In genomic region chrX:11523791-11524190, GRCm38 (mm10) we compare ENCODE assay signal across 32 mouse cellular contexts.
A peak's percentile ranks its signal among the peaks of the same experiment; 100 is the strongest.
DNase-seq lines count a peak whose midpoint lies in the region; ATAC-seq and TF ChIP-seq lines count a peak whose summit lies in the region.
"Had no signal": no experiment of that assay in that cellular context is flagged by ENCODE, and none has a peak within 500 bp of the region (broad histone marks: within the 10 kb centered on the region; RNA-seq: fewer than 3 reads in every experiment).

No protein-coding gene starts in this region.

- ATAC-seq in embryonic facial prominence, embryonic 11.5 days (replicated peaks; ENCODE audit: insufficient number of reproducible peaks, low FRiP score, low TSS enrichment, low read depth) = no peak
- peak; percentile 66; the same call in 1 of the 2 replicates for ATAC-seq in kidney, postnatal 0 days (replicated peaks; ENCODE audit: low FRiP score, low read depth)
- ATAC-seq in embryonic facial prominence, embryonic 14.5 days (ENCODE audit: low read depth) = peak; percentile 30; the same call in 1 of the 2 replicates
- no peak for ATAC-seq in megakaryocyte, adult 5-6 weeks (ENCODE audit: poor library complexity, severe bottlenecking)
- ATAC-seq: activated CD4-positive, CD25-positive, alpha-beta regulatory T cell, adult 4 months; forebrain, embryonic 13.5 days; inflammation-experienced regulatory T-cells, adult 6 months; liver, embryonic 12.5 days; liver, postnatal 0 days; lung, postnatal 0 days; midbrain, embryonic 15.5 days had no signal

- no peaks in the 10 kb centered on the region for H3K27me3 ChIP-seq in embryonic facial prominence, embryonic 11.5 days (ENCODE audit: control insufficient read depth, insufficient read depth, low read length)
- peaks cover 98% of the 10 kb centered on the region for H3K27me3 ChIP-seq in embryonic facial prominence, embryonic 10.5 days (replicated peaks; ENCODE audit: low read depth, poor library complexity, severe bottlenecking)
- H3K27me3 ChIP-seq in kidney, postnatal 0 days (ENCODE audit: insufficient read depth, low read length) = no peaks in the 10 kb centered on the region
- peaks cover 4% of the 10 kb centered on the region; the same call in 1 of the 2 replicates for H3K27me3 ChIP-seq in embryonic facial prominence, embryonic 14.5 days (replicated peaks; ENCODE audit: control insufficient read depth, insufficient read depth, low read length)
- H3K27me3 ChIP-seq: CH12.LX; liver, embryonic 12.5 days; midbrain, embryonic 15.5 days had no signal

- no peak for TF ChIP-seq CTCF in kidney, postnatal 0 days (IDR thresholded peaks at IDR 0.05; ENCODE audit: low read depth)

- no peaks in the 10 kb centered on the region for H3K9me3 ChIP-seq in embryonic facial prominence, embryonic 11.5 days (replicated peaks; ENCODE audit: control insufficient read depth, low read length)
- no peaks in the 10 kb centered on the region for H3K9me3 ChIP-seq in embryonic facial prominence, embryonic 10.5 days
- H3K9me3 ChIP-seq in kidney, postnatal 0 days (replicated peaks; ENCODE audit: low read length) = no peaks in the 10 kb centered on the region
- H3K9me3 ChIP-seq in embryonic facial prominence, embryonic 14.5 days (ENCODE audit: control insufficient read depth, low read length) = no peaks in the 10 kb centered on the region
- H3K9me3 ChIP-seq: forebrain, embryonic 13.5 days; hindbrain, embryonic 10.5 days; hindbrain, embryonic 15.5 days; liver, embryonic 12.5 days; midbrain, embryonic 10.5 days; midbrain, embryonic 15.5 days; neural tube, embryonic 15.5 days had no signal

- no peaks in the 10 kb centered on the region for H3K36me3 ChIP-seq in embryonic facial prominence, embryonic 11.5 days (replicated peaks; ENCODE audit: control insufficient read depth, insufficient read depth, low read depth, low read length)
- no peaks in the 10 kb centered on the region for H3K36me3 ChIP-seq in embryonic facial prominence, embryonic 10.5 days (replicated peaks)
- no peaks in the 10 kb centered on the region for H3K36me3 ChIP-seq in kidney, postnatal 0 days (ENCODE audit: insufficient read depth, low read length)
- H3K36me3 ChIP-seq in embryonic facial prominence, embryonic 14.5 days (ENCODE audit: control insufficient read depth, insufficient read depth, low read length) = no peaks in the 10 kb centered on the region
- H3K36me3 ChIP-seq: hindbrain, embryonic 10.5 days; hindbrain, embryonic 15.5 days; liver, embryonic 12.5 days; midbrain, embryonic 10.5 days; midbrain, embryonic 15.5 days; neural tube, embryonic 15.5 days had no signal

- no peak overlapping the region for H3K4me2 ChIP-seq in embryonic facial prominence, embryonic 11.5 days (ENCODE audit: low read depth, low read length)
- no peak overlapping the region for H3K4me2 ChIP-seq in kidney, postnatal 0 days (ENCODE audit: low read length)
- H3K4me2 ChIP-seq in embryonic facial prominence, embryonic 14.5 days (ENCODE audit: low read depth, low read length) = no peak overlapping the region
- H3K4me2 ChIP-seq: forebrain, embryonic 13.5 days; hindbrain, embryonic 15.5 days; liver, embryonic 12.5 days; midbrain, embryonic 15.5 days; neural tube, embryonic 15.5 days had no signal

- peak; percentile 10 for DNase-seq in embryonic facial prominence, embryonic 11.5 days (ENCODE audit: low spot score)
- DNase-seq in embryonic facial prominence, embryonic 10.5 days (ENCODE audit: low spot score) = no peak
- DNase-seq in kidney, postnatal 0 days (ENCODE audit: low spot score) = peak; percentile 69
- no peak for DNase-seq in kidney, postnatal 14 days
- peak; percentile 8 for DNase-seq in embryonic facial prominence, embryonic 14.5 days (ENCODE audit: low spot score)
- DNase-seq in retina, postnatal 7 days (ENCODE audit: low read depth, low spot score) = peak; percentile 5
- DNase-seq in right cerebral cortex, postnatal 10 days (ENCODE audit: low spot score in 2 of 2) = no peak
- DNase-seq: adrenal gland, adult 2 months; cerebellum, adult 2 months; cerebellum, postnatal 14 days; gastrocnemius, postnatal 36 days; heart, postnatal 14 days; kidney, adult 9 months; left cerebral cortex, postnatal 4 days; liver, postnatal 0 days; right cerebral cortex, postnatal 25 days; spleen, adult 18-20 months; thymus, postnatal 14 days had no signal

- no peaks in the 10 kb centered on the region for H3K4me1 ChIP-seq in embryonic facial prominence, embryonic 11.5 days (ENCODE audit: control insufficient read depth, insufficient read depth, low read length)
- H3K4me1 ChIP-seq in embryonic facial prominence, embryonic 10.5 days = peaks cover 5% of the 10 kb centered on the region; the same call in 1 of the 2 replicates
- no peaks in the 10 kb centered on the region for H3K4me1 ChIP-seq in kidney, postnatal 0 days (replicated peaks; ENCODE audit: insufficient read depth, low read length)
- H3K4me1 ChIP-seq in embryonic facial prominence, embryonic 14.5 days (ENCODE audit: control insufficient read depth, insufficient read depth, low read length) = no peaks in the 10 kb centered on the region
- H3K4me1 ChIP-seq: forebrain, embryonic 13.5 days; hindbrain, embryonic 10.5 days; hindbrain, embryonic 15.5 days; liver, embryonic 12.5 days; midbrain, embryonic 10.5 days; midbrain, embryonic 15.5 days had no signal

- WGBS in embryonic facial prominence, embryonic 11.5 days = 46% methylated on average over 4 of the region's 4 CpGs
- 40% methylated on average over 4 of the region's 4 CpGs for WGBS in embryonic facial prominence, embryonic 10.5 days
- 29% methylated on average over 4 of the region's 4 CpGs for WGBS in kidney, postnatal 0 days
- 30% methylated on average over 4 of the region's 4 CpGs for WGBS in embryonic facial prominence, embryonic 14.5 days

- no peak overlapping the region for H3K9ac ChIP-seq in embryonic facial prominence, embryonic 11.5 days (replicated peaks; ENCODE audit: low read length)
- H3K9ac ChIP-seq in kidney, postnatal 0 days (ENCODE audit: low read depth, low read length) = no peak overlapping the region
- H3K9ac ChIP-seq in embryonic facial prominence, embryonic 14.5 days (ENCODE audit: low read depth, low read length) = no peak overlapping the region
- H3K9ac ChIP-seq: forebrain, embryonic 13.5 days; hindbrain, embryonic 15.5 days; liver, embryonic 12.5 days; liver, postnatal 0 days; midbrain, embryonic 15.5 days; neural tube, embryonic 15.5 days had no signal

- no peak overlapping the region for H3K4me3 ChIP-seq in embryonic facial prominence, embryonic 11.5 days (ENCODE audit: low read depth, low read length)
- H3K4me3 ChIP-seq in embryonic facial prominence, embryonic 10.5 days = no peak overlapping the region
- H3K4me3 ChIP-seq in kidney, postnatal 0 days (replicated peaks; ENCODE audit: low read depth, low read length) = no peak overlapping the region
- no peak overlapping the region for H3K4me3 ChIP-seq in embryonic facial prominence, embryonic 14.5 days (ENCODE audit: low read depth, low read length)
- H3K4me3 ChIP-seq: forebrain, embryonic 13.5 days; hindbrain, embryonic 10.5 days; hindbrain, embryonic 15.5 days; layer of hippocampus, adult 2 months; liver, embryonic 12.5 days; midbrain, embryonic 10.5 days; midbrain, embryonic 15.5 days; neural tube, embryonic 15.5 days had no signal

- H3K27ac ChIP-seq in embryonic facial prominence, embryonic 11.5 days (replicated peaks; ENCODE audit: low read depth, low read length) = no peak overlapping the region
- H3K27ac ChIP-seq in embryonic facial prominence, embryonic 10.5 days (replicated peaks) = no peak overlapping the region
- H3K27ac ChIP-seq in kidney, postnatal 0 days = no peak overlapping the region
- no peak overlapping the region for H3K27ac ChIP-seq in embryonic facial prominence, embryonic 14.5 days (replicated peaks; ENCODE audit: low read depth, low read length)
- H3K27ac ChIP-seq: forebrain, embryonic 13.5 days; hindbrain, embryonic 10.5 days; hindbrain, embryonic 15.5 days; layer of hippocampus, adult 2 months; liver, embryonic 12.5 days; macrophage; midbrain, embryonic 10.5 days; midbrain, embryonic 15.5 days; neural tube, embryonic 15.5 days had no signal

Comparison
In these comparisons a context has a peak if more than half of its experiments do, and no peak if none do; other contexts are left out.
1. ATAC-seq: peak in kidney, postnatal 0 days (single experiment) and embryonic facial prominence, embryonic 14.5 days (single experiment); none in embryonic facial prominence, embryonic 11.5 days (single experiment) and megakaryocyte, adult 5-6 weeks (single experiment).
2. DNase-seq: peak in embryonic facial prominence, embryonic 11.5 days (single experiment), kidney, postnatal 0 days (single experiment), embryonic facial prominence, embryonic 14.5 days (single experiment) and retina, postnatal 7 days (single experiment); none in embryonic facial prominence, embryonic 10.5 days (single experiment), kidney, postnatal 14 days (single experiment) and right cerebral cortex, postnatal 10 days (0 of 2).